Mouse (Mus musculus) cerebellum, adult 11 months (tissue): ENCODE results near the gene B9d1.

Experiments
- DNase-seq: peaks from one replicate; pipeline ENCODE4 v3.0.0; 2022

B9d1 gene

GRCm38 (mm10) chr11:61545586-61545985, 40.6 kb downstream of the B9d1 start:
- no peak for DNase-seq

- DNase-seq = no peak
Measured at GRCm38 (mm10) chr11:61546452-61546851, 41.5 kb downstream of the B9d1 start.

GRCm38 (mm10) chr11:61547710-61548109, 42.8 kb downstream of the B9d1 start:
- no peak for DNase-seq

GRCm38 (mm10) chr11:61550631-61551030, 45.7 kb downstream of the B9d1 start:
- DNase-seq = no peak

- peak; percentile 55 for DNase-seq
Measured at GRCm38 (mm10) chr11:61553015-61553754, 48.2 kb downstream of the B9d1 start.

- no peak for DNase-seq
Measured at GRCm38 (mm10) chr11:61559572-61559971, 54.6 kb downstream of the B9d1 start.

- DNase-seq = peak; percentile 45
Measured at GRCm38 (mm10) chr11:61562421-61562820, 57.5 kb downstream of the B9d1 start.
